Mouse (Mus musculus): ENCODE measurements around the gene Lancl2.

- TF ChIP-seq CTCF (IDR thresholded peaks at IDR 0.05; ENCODE audit: extremely low read depth, insufficient read depth, low read length) (no peak), POLR2A (IDR thresholded peaks at IDR 0.05; ENCODE audit: extremely low read depth, insufficient read depth, low read length) (no peak)
Measured at GRCm38 (mm10) chr6:57711726-57712125, 9.4 kb downstream of the Lancl2 start.

All from cortical plate, adult 2 months (tissue).